Mouse (Mus musculus) embryonic facial prominence, embryonic 13.5 days (tissue): ENCODE results near the gene Nat8f6. TPM values are rescaled to one million over a fixed set of nuclear protein-coding genes. Genes with fewer than 3 reads are reported as not detected.
"Not testable (repeated sequence)": the region's sequence is repeated elsewhere in the genome, so short reads cannot be mapped to it uniquely, and the experiment has no call there.

Experiments used
- ATAC-seq: fragments of 200-750 bp; cut with Nextera tagmentation; 2 replicates; pipeline ENCODE4 v1.8.0; 2017; ENCODE audit warnings: low read depth; ENCODE audit not compliant: insufficient number of reproducible peaks, insufficient read depth, low FRiP score, low TSS enrichment
- H3K27ac ChIP-seq: fragments of 300-500 bp; sonication (generic); 2 replicates; pipeline ENCODE4 v1.5.1; 2015; ENCODE audit warnings: moderate library complexity, mild to moderate bottlenecking, inconsistent platforms
- H3K27me3 ChIP-seq: fragments of 300-500 bp; sonication (generic); 2 replicates; pipeline ENCODE4 v1.6.1; 2015; ENCODE audit warnings: mild to moderate bottlenecking, inconsistent platforms
- H3K36me3 ChIP-seq: fragments of 300-500 bp; sonication (generic); 2 replicates; pipeline ENCODE4 v1.6.1; 2015; ENCODE audit warnings: mild to moderate bottlenecking, inconsistent platforms
- H3K4me1 ChIP-seq: fragments of 300-500 bp; sonication (generic); 2 replicates; pipeline ENCODE4 v1.6.1; 2015; ENCODE audit warnings: inconsistent platforms
- H3K4me2 ChIP-seq: fragments of 300-500 bp; sonication (generic); 2 replicates; pipeline ENCODE4 v1.6.1; 2015; ENCODE audit warnings: moderate library complexity, mild to moderate bottlenecking, inconsistent platforms
- H3K4me3 ChIP-seq: fragments of 300-500 bp; sonication (generic); 2 replicates; pipeline ENCODE4 v1.5.1; 2015; ENCODE audit warnings: mild to moderate bottlenecking, inconsistent platforms
- H3K9ac ChIP-seq: fragments of 300-500 bp; sonication (generic); 2 replicates; pipeline ENCODE4 v1.6.1; 2015; ENCODE audit warnings: mild to moderate bottlenecking, inconsistent platforms
- H3K9me3 ChIP-seq: fragments of 300-500 bp; sonication (generic); 2 replicates; pipeline ENCODE4 v1.6.1; 2016; ENCODE audit warnings: inconsistent platforms
- WGBS: fragments of 180-500 bp; shearing (Covaris S2); methylation state at CpG from one replicate; pipeline ENCODE4 v1.1.7; 2015; ENCODE audit warnings: mixed read lengths; 5-methylcytosine and 5-hydroxymethylcytosine counted together
- polyA plus RNA-seq: library from polyadenylated mRNA; unstranded; fragments of >200 nt; fragmentation: Nextera tagmentation; extraction: Ambion mirVana; gene quantifications from 2 replicates; pipeline ENCODE4 v1.2.1, GENCODE M21; 2015

The Nat8f6 gene
- polyA plus RNA-seq, result not detected in 2 replicates

DNA sequence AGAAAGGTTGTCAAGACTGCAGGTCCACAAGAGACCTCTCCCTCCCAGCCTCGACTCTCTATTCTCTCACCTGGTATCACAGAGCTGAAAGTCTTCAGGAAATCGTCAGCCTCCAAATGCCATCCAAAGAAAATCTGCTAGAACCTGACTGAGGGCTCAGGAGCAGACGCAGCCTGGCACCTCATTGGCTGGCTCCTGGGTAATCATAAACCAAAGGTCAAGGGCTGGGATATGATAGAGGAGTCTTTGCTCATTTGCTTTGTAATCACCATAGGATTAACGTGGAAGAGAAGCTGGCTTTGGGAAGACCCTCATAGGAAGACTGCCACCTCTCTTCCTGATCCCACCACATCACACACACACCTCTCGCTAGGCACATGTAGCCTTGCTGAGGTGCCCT is at the start of gene Nat8f6, which contains the start of gene Nat8f5:
Gene Nat8f6, minus strand, starts transcription at position 118 of the 400 bp plus-strand sequence.
Gene Nat8f5, minus strand, starts transcription at position 136 of the 400 bp plus-strand sequence.
- H3K9me3 ChIP-seq, result no peaks in the 10 kb centered on the region
- 81% methylated on average over 5 of the region's 5 CpGs for WGBS
- no peaks in the 10 kb centered on the region for H3K4me1 ChIP-seq
- no peak within 1 kb of the TSS for H3K4me2 ChIP-seq
- no peaks in the 10 kb centered on the region for H3K36me3 ChIP-seq
- no peak within 1 kb of the TSS for H3K27ac ChIP-seq
- no peak for ATAC-seq
- H3K9ac ChIP-seq, result no peak within 1 kb of the TSS
- H3K4me3 ChIP-seq, result no peak within 1 kb of the TSS
- H3K27me3 ChIP-seq, result no peaks in the 10 kb centered on the region

- ATAC-seq, H3K27ac ChIP-seq, H3K27me3 ChIP-seq, H3K9me3 ChIP-seq, H3K4me2 ChIP-seq, H3K4me3 ChIP-seq, H3K9ac ChIP-seq, H3K4me1 ChIP-seq, H3K36me3 ChIP-seq: not testable (repeated sequence)
- WGBS, result 77% methylated on average over 5 of the region's 5 CpGs
Observed at GRCm38 (mm10) chr6:85869006-85869405, 48.3 kb upstream of the Nat8f6 start, which contains the start of gene Nat8f2. Nat8f2 (minus strand) TSS chr6:85869158.

GRCm38 (mm10) chr6:85867726-85868690 is 47.3 kb upstream of the Nat8f6 start:
- Histone ChIP-seq H3K9ac (no peak overlapping the region), H3K4me2 (no peak overlapping the region), H3K27ac (no peak overlapping the region), H3K4me1 (no peaks in the 10 kb centered on the region), H3K27me3 (no peaks in the 10 kb centered on the region), H3K4me3 (no peak overlapping the region), H3K9me3 (no peaks in the 10 kb centered on the region), H3K36me3 (no peaks in the 10 kb centered on the region)
- ATAC-seq, result no peak
- 72% methylated on average over 8 of the region's 8 CpGs for WGBS

DNA sequence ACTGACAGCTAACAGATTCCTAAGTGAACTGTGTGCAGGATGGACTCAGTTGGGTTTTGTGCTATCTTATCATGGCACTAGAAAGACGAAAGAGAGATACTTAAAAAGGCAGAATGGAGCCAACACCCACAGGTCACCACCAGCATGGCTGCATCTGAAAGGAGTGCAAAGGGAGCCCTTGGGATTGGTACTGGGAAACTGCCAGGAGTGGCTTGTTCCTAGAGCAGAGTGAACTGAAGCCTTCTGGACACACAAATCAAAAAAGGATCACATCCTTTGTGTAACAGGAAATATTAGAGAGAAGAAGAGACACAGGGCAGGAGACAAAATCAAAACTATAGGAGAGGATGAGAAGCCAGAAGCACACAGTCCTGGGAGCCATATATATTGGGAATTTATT is 46.2 kb upstream of the Nat8f6 start:
- not testable (repeated sequence) for H3K4me2 ChIP-seq

DNA sequence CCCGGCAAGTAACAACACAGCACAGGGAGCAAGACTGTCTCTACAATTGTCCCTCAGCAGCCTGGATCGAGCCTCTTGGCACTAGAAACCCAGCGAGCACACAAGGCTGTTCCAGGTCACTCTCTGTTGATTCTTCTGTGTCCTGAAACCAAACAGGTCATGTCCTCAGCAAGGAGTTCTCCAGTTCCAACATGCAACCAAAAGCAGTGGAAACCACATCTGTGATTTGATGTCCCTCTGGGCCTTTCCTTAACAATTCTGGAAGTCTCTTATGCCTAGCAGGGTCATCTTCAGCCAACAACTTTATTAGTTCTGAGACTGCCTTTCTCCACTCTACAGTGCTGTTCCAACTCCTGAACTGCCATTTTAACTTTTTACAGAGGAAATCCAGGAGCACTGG is 45.4 kb upstream of the Nat8f6 start:
- WGBS, result 90% methylated on average over 3 of the region's 3 CpGs
- not testable (repeated sequence) for ATAC-seq

More for the DNA sequence above, 46.2 kb upstream of the Nat8f6 start:
- not testable (repeated sequence) for H3K4me3 ChIP-seq, H3K27ac ChIP-seq, H3K36me3 ChIP-seq, H3K9ac ChIP-seq, H3K9me3 ChIP-seq, H3K4me1 ChIP-seq, H3K27me3 ChIP-seq, ATAC-seq
- WGBS, result 67% methylated on average over 1 of the region's 1 CpGs

GRCm38 (mm10) chr6:85864900-85865639 is 44.3 kb upstream of the Nat8f6 start:
- not testable (repeated sequence) for ATAC-seq, H3K4me1 ChIP-seq, H3K9me3 ChIP-seq, H3K9ac ChIP-seq, H3K27ac ChIP-seq, H3K27me3 ChIP-seq, H3K4me2 ChIP-seq, H3K36me3 ChIP-seq, H3K4me3 ChIP-seq
- 70% methylated on average over 6 of the region's 7 CpGs for WGBS

More for the DNA sequence above, 45.4 kb upstream of the Nat8f6 start:
- not testable (repeated sequence) for H3K36me3 ChIP-seq, H3K27me3 ChIP-seq, H3K27ac ChIP-seq, H3K4me1 ChIP-seq, H3K4me2 ChIP-seq, H3K9ac ChIP-seq, H3K9me3 ChIP-seq, H3K4me3 ChIP-seq

DNA sequence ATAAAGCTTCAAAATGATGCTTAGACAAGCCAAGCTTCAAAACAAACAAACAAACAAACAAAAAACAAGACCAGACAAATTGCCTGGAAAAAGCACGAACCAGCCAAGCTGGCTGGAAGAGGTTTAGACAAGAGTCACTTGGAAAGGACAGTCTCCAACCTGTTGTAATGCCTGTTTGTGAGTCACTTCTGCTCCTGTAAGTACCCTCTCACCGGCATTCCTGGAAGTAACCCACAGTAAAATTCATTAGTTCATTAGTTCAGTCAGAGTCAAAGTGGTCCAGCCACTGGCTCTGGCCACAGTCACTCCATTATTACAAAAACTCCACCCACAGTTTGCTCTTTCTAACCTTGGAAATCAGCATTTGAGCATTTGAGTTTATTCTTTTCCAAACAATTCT is 43.1 kb upstream of the Nat8f6 start:
- H3K9me3 ChIP-seq, result no peaks in the 10 kb centered on the region
- H3K27me3 ChIP-seq, result no peaks in the 10 kb centered on the region
- ATAC-seq, result no peak
- whole genome bisulfite sequencing, result 85% methylated on average over 2 of the region's 2 CpGs
- H3K4me2 ChIP-seq, result no peak overlapping the region
- no peak overlapping the region for H3K9ac ChIP-seq
- H3K36me3 ChIP-seq, result no peaks in the 10 kb centered on the region
- no peaks in the 10 kb centered on the region for H3K4me1 ChIP-seq
- no peak overlapping the region for H3K4me3 ChIP-seq
- no peak overlapping the region for H3K27ac ChIP-seq

DNA sequence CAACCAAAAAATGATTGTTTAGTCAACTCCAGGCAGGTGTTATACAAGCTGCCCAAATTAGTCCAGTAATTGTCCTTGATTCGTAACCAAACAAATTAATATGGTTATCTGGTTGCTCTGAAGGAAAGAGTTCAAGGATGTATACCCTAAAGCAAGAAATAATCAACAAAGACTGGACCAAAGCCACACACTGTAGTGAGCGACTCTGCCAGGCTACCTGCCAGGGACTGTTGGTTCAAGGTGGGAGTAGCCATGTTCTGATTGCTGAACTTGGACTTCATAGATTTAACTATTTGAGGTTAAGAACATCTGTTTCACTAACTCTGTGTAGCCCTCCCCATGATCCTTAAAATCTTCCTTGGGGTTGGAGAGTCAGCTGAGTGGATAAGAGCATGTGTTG is 42.4 kb upstream of the Nat8f6 start:
- 81% methylated on average over 2 of the region's 2 CpGs for WGBS
- H3K4me3 ChIP-seq, result no peak overlapping the region
- no peak for ATAC-seq
- no peak overlapping the region for H3K4me2 ChIP-seq
- no peaks in the 10 kb centered on the region for H3K36me3 ChIP-seq
- no peaks in the 10 kb centered on the region for H3K9me3 ChIP-seq
- H3K9ac ChIP-seq, result no peak overlapping the region
- H3K27ac ChIP-seq, result no peak overlapping the region
- no peaks in the 10 kb centered on the region for H3K27me3 ChIP-seq
- no peaks in the 10 kb centered on the region for H3K4me1 ChIP-seq

- H3K27ac ChIP-seq, result no peak overlapping the region
- no peak for ATAC-seq
- no peak overlapping the region for H3K9ac ChIP-seq
- no peaks in the 10 kb centered on the region for H3K27me3 ChIP-seq
- no peak overlapping the region for H3K4me3 ChIP-seq
- H3K4me2 ChIP-seq, result no peak overlapping the region
- 70% methylated on average over 3 of the region's 3 CpGs for WGBS
- H3K36me3 ChIP-seq, result no peaks in the 10 kb centered on the region
- no peaks in the 10 kb centered on the region for H3K4me1 ChIP-seq
- no peaks in the 10 kb centered on the region for H3K9me3 ChIP-seq
Observed at GRCm38 (mm10) chr6:85862565-85862964, 41.8 kb upstream of the Nat8f6 start.

DNA sequence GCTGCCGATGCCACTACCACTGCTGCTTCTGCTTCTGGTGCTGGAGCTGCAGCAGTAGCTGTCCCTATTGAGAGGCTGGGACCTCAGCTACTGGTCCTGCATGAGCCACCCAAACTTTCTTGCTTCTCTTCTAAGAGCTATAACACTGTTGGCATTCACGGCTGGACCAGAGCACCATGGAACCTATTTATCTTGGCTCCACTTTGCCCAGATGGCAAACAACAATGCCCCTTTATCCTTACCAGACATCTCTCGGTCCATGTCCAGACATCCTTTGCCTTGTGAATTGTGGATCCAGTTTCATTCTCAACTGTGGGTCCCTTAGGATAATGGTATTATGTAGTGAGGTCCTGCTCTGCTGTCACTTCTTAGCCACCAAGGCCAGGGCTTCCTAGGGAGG is 40.5 kb upstream of the Nat8f6 start:
- no peaks in the 10 kb centered on the region for H3K27me3 ChIP-seq
- no peaks in the 10 kb centered on the region for H3K9me3 ChIP-seq
- no peak overlapping the region for H3K4me2 ChIP-seq
- no peak overlapping the region for H3K27ac ChIP-seq
- no peak for ATAC-seq
- H3K36me3 ChIP-seq, result no peaks in the 10 kb centered on the region
- H3K4me3 ChIP-seq, result no peak overlapping the region
- WGBS, result 72% methylated on average over 3 of the region's 3 CpGs
- H3K4me1 ChIP-seq, result no peaks in the 10 kb centered on the region
- no peak overlapping the region for H3K9ac ChIP-seq

DNA sequence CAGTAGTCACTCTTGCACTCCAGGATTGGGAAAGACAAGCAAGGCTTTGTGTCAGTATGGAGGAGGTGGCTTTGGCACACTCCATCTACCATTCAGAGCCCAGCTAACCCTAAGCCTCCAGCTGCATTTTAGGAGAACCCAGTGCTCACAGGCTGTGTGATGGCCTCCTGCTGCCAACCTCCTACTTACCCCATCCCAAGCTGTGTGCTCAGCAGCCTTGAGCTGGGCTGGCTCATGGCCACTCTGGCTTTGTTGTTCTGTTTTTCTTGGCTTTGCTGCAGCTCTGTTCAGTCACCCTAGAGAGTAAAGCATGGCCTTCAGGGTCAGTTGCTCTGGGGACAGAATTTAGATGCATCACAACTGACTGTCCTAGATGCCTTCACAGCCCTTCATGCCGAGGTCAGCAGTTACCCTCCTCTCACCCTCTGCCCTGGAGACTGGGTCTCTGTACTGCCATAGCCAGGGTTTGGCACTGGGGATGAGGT is 35.5 kb upstream of the Nat8f6 start:
- H3K36me3 ChIP-seq, result no peaks in the 10 kb centered on the region
- H3K4me3 ChIP-seq, result no peak overlapping the region
- WGBS, result 62% methylated on average over 1 of the region's 1 CpGs
- ATAC-seq, result no peak
- no peaks in the 10 kb centered on the region for H3K27me3 ChIP-seq
- H3K4me1 ChIP-seq, result no peaks in the 10 kb centered on the region
- no peaks in the 10 kb centered on the region for H3K9me3 ChIP-seq
- no peak overlapping the region for H3K9ac ChIP-seq
- no peak overlapping the region for H3K4me2 ChIP-seq
- no peak overlapping the region for H3K27ac ChIP-seq
